Mouse (Mus musculus) activated CD4-positive, CD25-positive, alpha-beta regulatory T cell (primary cell): ENCODE results near the gene Rgs17. TPM values are rescaled to one million over a fixed set of nuclear protein-coding genes. Genes with fewer than 3 reads are reported as not detected.

Experiments
- polyA plus RNA-seq, 2 experiments: library from polyadenylated mRNA; unstranded; fragments of 100-300 nt; shearing (Covaris generic); gene quantifications; one replicate each; pipeline ENCODE4 v1.2.1; 2017

Rgs17 gene
- polyA plus RNA-seq: under 1 TPM in 1 of 2 experiments, not detected in 1; 0.06 TPM

DNA sequence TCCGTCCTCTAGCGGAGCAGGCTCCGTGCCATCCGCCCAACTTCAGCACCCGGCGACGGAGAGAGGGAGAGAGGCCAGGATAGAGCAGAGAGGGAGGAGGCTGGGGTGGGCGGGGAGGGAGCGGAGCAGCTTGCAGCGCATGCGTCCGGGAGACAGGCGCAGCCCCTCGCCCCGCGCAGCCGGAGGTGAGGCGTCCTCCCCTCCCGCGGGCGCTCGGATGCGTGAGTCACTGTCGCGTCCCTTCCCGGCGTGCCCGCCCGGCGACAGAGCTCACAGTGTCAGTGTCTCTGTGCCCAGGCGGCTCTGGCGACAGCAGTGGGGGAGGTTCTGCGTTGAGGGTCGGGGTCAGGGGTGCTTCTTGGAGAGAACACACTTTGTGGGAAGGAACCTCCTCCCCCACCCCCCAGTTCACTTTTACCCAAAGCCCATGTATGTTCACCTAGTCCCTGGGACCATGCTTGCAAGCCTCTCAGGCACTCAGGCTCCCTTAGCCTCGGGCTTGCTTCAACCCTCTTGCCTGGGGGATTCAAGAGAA is at the start of gene Rgs17:
TSS of gene Rgs17 (minus strand) at position 107 of the 535 bp plus-strand sequence.

DNA sequence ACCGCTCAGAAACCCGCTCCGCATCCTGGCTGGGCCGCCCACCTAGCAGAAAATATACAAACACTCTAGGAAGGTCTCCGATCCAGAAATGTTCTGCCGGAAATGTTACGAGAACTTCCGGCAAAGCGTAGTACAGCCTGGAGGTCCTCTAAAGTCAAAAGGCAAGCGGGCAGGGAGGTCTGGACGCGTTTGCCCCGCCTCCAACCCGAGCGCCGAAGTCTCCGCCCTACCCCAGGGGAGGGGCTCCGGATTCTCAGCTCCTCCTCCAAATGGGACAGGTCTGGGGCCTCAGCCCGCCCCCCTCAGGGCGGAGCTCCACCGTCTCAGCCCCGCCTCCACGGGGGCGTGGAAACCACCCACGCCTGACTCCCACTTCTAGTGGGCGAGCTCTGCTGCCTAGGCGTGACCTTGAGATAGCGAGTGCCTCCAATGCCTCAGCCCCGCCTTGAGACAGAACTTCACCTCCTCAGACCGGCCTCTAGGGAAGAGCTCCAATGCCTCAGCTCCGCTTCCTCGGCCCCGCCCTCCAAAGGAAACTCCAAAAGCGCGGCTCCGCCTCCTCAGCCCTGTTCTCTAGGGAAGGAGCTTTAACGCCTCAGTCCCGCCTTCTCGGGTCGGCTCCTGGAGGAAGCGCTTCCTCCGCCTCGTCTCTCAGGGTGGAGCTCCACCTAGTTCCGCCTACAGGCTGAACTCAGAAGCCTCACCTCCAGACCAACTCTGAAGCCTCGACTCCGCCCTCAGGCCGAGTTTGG is 98.3 kb downstream of the Rgs17 start, which contains the start of gene Mtrf1l:
TSS of gene Mtrf1l (minus strand) at position 171 of the 752 bp plus-strand sequence.

DNA sequence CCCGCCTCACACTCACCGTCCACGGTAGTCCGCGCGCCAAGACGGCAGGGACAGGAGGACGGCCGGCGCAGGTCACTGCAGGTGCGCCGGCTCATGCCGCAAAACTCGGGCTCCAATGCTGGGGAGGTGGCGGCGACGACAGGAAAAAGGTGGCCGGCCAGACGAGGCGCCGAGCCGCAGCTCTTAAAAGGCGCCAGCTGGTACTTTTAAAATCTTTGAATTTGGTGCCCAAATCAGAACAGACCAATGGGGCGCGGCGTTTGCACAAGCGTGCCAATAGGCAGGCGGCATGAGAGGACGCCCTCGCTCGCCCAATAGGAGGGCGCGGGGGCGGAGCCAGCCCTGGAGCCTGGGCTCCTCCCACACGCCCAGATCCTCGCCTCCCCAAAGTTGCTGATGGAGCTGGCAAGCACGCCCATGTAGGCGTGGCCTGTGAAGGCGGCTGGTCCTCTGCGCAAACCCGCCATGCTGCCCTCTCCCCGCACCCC is 116.9 kb downstream of the Rgs17 start, which contains the start of gene Fbxo5:
TSS of gene Fbxo5 (minus strand) at position 358 of the 488 bp plus-strand sequence.

Other genes starting within 250 kb of the Rgs17 start
- gene Fbxo5, start 116.8 kb downstream of the Rgs17 start, polyA plus RNA-seq: 10 to 100 TPM; 18.9 to 21.5 TPM
- 10 to 100 TPM; 19.5 to 26.7 TPM for gene Mtrf1l, start 98.5 kb downstream of the Rgs17 start, polyA plus RNA-seq